Comparison of ENCODE assay signal across 26 mouse cellular contexts in genomic region chr4:32838401-32838800, GRCm38 (mm10). TPM values are rescaled to one million over a fixed set of nuclear protein-coding genes. Genes with fewer than 3 reads are reported as not detected.
A peak's percentile ranks its signal among the peaks of the same experiment; 100 is the strongest.
DNase-seq lines count a peak whose midpoint lies in the region; ATAC-seq and TF ChIP-seq lines count a peak whose summit lies in the region.
"Had no signal": no experiment of that assay in that cellular context is flagged by ENCODE, and none has a peak within 500 bp of the region (broad histone marks: within the 10 kb centered on the region; RNA-seq: fewer than 3 reads in every experiment).

No protein-coding gene starts in this region.

- no peak overlapping the region for H3K27ac ChIP-seq in midbrain, embryonic 11.5 days (ENCODE audit: low read depth, low read length)
- H3K27ac ChIP-seq in midbrain, postnatal 0 days (ENCODE audit: low read depth, low read length) = no peak overlapping the region
- 0 out of 2 replicates have a peak overlapping the region, but pooled peaks have one; percentile 20 for H3K27ac ChIP-seq in midbrain, embryonic 14.5 days (replicated peaks; ENCODE audit: low read depth, low read length)
- no peak overlapping the region for H3K27ac ChIP-seq in midbrain, embryonic 15.5 days
- H3K27ac ChIP-seq: embryonic facial prominence, embryonic 12.5 days; embryonic facial prominence, embryonic 15.5 days; gastrocnemius, adult 2 months; hindbrain, embryonic 14.5 days; hindbrain, postnatal 0 days had no signal

- no peak for TF ChIP-seq CTCF in midbrain, postnatal 0 days (IDR thresholded peaks at IDR 0.05)

- peak; percentile 66 for DNase-seq in adrenal gland, adult 8-10 months
- DNase-seq in adrenal gland, adult 18-20 months (ENCODE audit: low spot score in 2 of 2) = no peak
- DNase-seq in midbrain, embryonic 11.5 days (ENCODE audit: low spot score, missing footprints) = peak; percentile 82
- no peak for DNase-seq in midbrain, postnatal 0 days (ENCODE audit: low spot score)
- DNase-seq in midbrain, embryonic 14.5 days = no peak
- DNase-seq in left cerebral cortex, adult 11 months (ENCODE audit: low spot score) = no peak
- DNase-seq: B cell, adult 2 months; cerebellum, adult 11 months; cerebellum, adult 2 months; cerebellum, adult 9-11 months; cerebellum, postnatal 25 days; forebrain, postnatal 0 days; gastrocnemius, adult 2 months; gastrocnemius, postnatal 14 days; heart, adult 11 months had no signal

- WGBS in midbrain, embryonic 11.5 days = 65% methylated on average over 3 of the region's 3 CpGs
- WGBS in midbrain, postnatal 0 days = 38% methylated on average over 3 of the region's 3 CpGs
- WGBS in midbrain, embryonic 14.5 days = 30% methylated on average over 3 of the region's 3 CpGs
- WGBS in midbrain, embryonic 15.5 days = 55% methylated on average over 3 of the region's 3 CpGs

- H3K4me3 ChIP-seq in midbrain, embryonic 11.5 days (ENCODE audit: low read depth, low read length) = no peak overlapping the region
- H3K4me3 ChIP-seq in midbrain, postnatal 0 days (ENCODE audit: low read depth, low read length) = no peak overlapping the region
- no peak overlapping the region for H3K4me3 ChIP-seq in midbrain, embryonic 14.5 days (replicated peaks; ENCODE audit: low read depth, low read length)
- no peak overlapping the region for H3K4me3 ChIP-seq in midbrain, embryonic 15.5 days
- H3K4me3 ChIP-seq: embryonic facial prominence, embryonic 12.5 days; embryonic facial prominence, embryonic 15.5 days; gastrocnemius, adult 2 months had no signal

- H3K9me3 ChIP-seq in midbrain, embryonic 11.5 days (ENCODE audit: control insufficient read depth, low read length) = no peaks in the 10 kb centered on the region
- H3K9me3 ChIP-seq in midbrain, postnatal 0 days (ENCODE audit: low read length) = no peaks in the 10 kb centered on the region
- no peaks in the 10 kb centered on the region for H3K9me3 ChIP-seq in midbrain, embryonic 14.5 days (ENCODE audit: control insufficient read depth, low read length)
- no peaks in the 10 kb centered on the region for H3K9me3 ChIP-seq in midbrain, embryonic 15.5 days
- H3K9me3 ChIP-seq: embryonic facial prominence, embryonic 12.5 days; embryonic facial prominence, embryonic 15.5 days; G1E had no signal

- no peak overlapping the region for H3K4me2 ChIP-seq in midbrain, embryonic 11.5 days
- no peak overlapping the region for H3K4me2 ChIP-seq in midbrain, postnatal 0 days (ENCODE audit: low read depth, low read length, poor library complexity, severe bottlenecking)
- H3K4me2 ChIP-seq in midbrain, embryonic 14.5 days (ENCODE audit: low read length) = no peak overlapping the region
- no peak overlapping the region for H3K4me2 ChIP-seq in midbrain, embryonic 15.5 days
- H3K4me2 ChIP-seq: embryonic facial prominence, embryonic 12.5 days; embryonic facial prominence, embryonic 15.5 days; heart, embryonic 11.5 days; hindbrain, embryonic 14.5 days had no signal

- peak; percentile 43; the same call in 1 of the 2 replicates for ATAC-seq in midbrain, embryonic 11.5 days (ENCODE audit: low FRiP score)
- no peak for ATAC-seq in midbrain, postnatal 0 days (ENCODE audit: low FRiP score)
- ATAC-seq in midbrain, embryonic 14.5 days (ENCODE audit: low FRiP score, low TSS enrichment) = no peak
- ATAC-seq in midbrain, embryonic 15.5 days (replicated peaks) = no peak
- ATAC-seq: forebrain, embryonic 14.5 days; forebrain, postnatal 0 days; hindbrain, postnatal 0 days; inflammation-experienced regulatory T-cells, adult 6 months; Patski had no signal

- H3K27me3 ChIP-seq in midbrain, embryonic 11.5 days (ENCODE audit: control insufficient read depth, insufficient read depth, low read length) = no peaks in the 10 kb centered on the region
- H3K27me3 ChIP-seq in midbrain, postnatal 0 days (ENCODE audit: insufficient read depth, low read length) = no peaks in the 10 kb centered on the region
- no peaks in the 10 kb centered on the region for H3K27me3 ChIP-seq in midbrain, embryonic 14.5 days (ENCODE audit: control insufficient read depth, insufficient read depth, low read length)
- H3K27me3 ChIP-seq in midbrain, embryonic 15.5 days (replicated peaks) = no peaks in the 10 kb centered on the region
- H3K27me3 ChIP-seq: CH12.LX; embryonic facial prominence, embryonic 12.5 days; embryonic facial prominence, embryonic 15.5 days; Patski had no signal

- peaks cover 15% of the 10 kb centered on the region for H3K4me1 ChIP-seq in midbrain, embryonic 11.5 days (ENCODE audit: control insufficient read depth, insufficient read depth, low read length)
- H3K4me1 ChIP-seq in midbrain, postnatal 0 days (ENCODE audit: insufficient read depth, low read length) = no peaks in the 10 kb centered on the region
- peaks cover 13% of the 10 kb centered on the region; the same call in 1 of the 2 replicates for H3K4me1 ChIP-seq in midbrain, embryonic 14.5 days (ENCODE audit: control insufficient read depth, insufficient read depth, low read length)
- peaks cover 12% of the 10 kb centered on the region for H3K4me1 ChIP-seq in midbrain, embryonic 15.5 days
- H3K4me1 ChIP-seq: embryonic facial prominence, embryonic 12.5 days; embryonic facial prominence, embryonic 15.5 days had no signal

- H3K36me3 ChIP-seq in midbrain, embryonic 11.5 days (ENCODE audit: control insufficient read depth, insufficient read depth, low read length) = peaks cover 3% of the 10 kb centered on the region; the same call in 1 of the 2 replicates
- H3K36me3 ChIP-seq in midbrain, postnatal 0 days (ENCODE audit: insufficient read depth, low read length) = no peaks in the 10 kb centered on the region
- no peaks in the 10 kb centered on the region for H3K36me3 ChIP-seq in midbrain, embryonic 14.5 days (ENCODE audit: control insufficient read depth, insufficient read depth, low read length)
- H3K36me3 ChIP-seq in midbrain, embryonic 15.5 days (replicated peaks) = 0 out of 2 replicates have a peak, but pooled peaks cover 3% of the 10 kb centered on the region
- H3K36me3 ChIP-seq: embryonic facial prominence, embryonic 12.5 days; embryonic facial prominence, embryonic 15.5 days; G1E had no signal

- no peak overlapping the region for H3K9ac ChIP-seq in midbrain, embryonic 11.5 days (ENCODE audit: low read length)
- H3K9ac ChIP-seq in midbrain, postnatal 0 days (replicated peaks; ENCODE audit: low read length, poor library complexity, severe bottlenecking) = no peak overlapping the region
- no peak overlapping the region for H3K9ac ChIP-seq in midbrain, embryonic 14.5 days (replicated peaks; ENCODE audit: low read length)
- H3K9ac ChIP-seq in midbrain, embryonic 15.5 days = no peak overlapping the region
- H3K9ac ChIP-seq: embryonic facial prominence, embryonic 12.5 days; embryonic facial prominence, embryonic 15.5 days; forebrain, postnatal 0 days; hindbrain, embryonic 14.5 days had no signal

RNA-seq across cellular contexts. Expression of gene Lyrm2, which starts 38.3 kb away (rescaled TPM):
- 10 to 100 TPM; 38.9 to 49.3 (median 46.3) TPM for total RNA-seq in adrenal gland, adult 8-10 months (2022)
- total RNA-seq in adrenal gland, adult 18-20 months (2021) = 10 to 100 TPM; 31.8 to 36.5 TPM
- 169 and 175 TPM in 2 replicates for polyA plus RNA-seq in midbrain, embryonic 11.5 days (2014; fragmentation: Nextera tagmentation; extraction: Ambion mirVana)
- 27.3 and 82.4 TPM in 2 replicates for total RNA-seq in midbrain, postnatal 0 days (2014; rRNA removed)
- 115 and 117 TPM in 2 replicates for polyA plus RNA-seq in midbrain, postnatal 0 days (2015; fragmentation: Nextera tagmentation; extraction: Ambion mirVana)
- polyA plus RNA-seq in midbrain, embryonic 14.5 days (2014; fragmentation: Nextera tagmentation; extraction: Ambion mirVana) = 129 and 139 TPM in 2 replicates
- polyA plus RNA-seq in midbrain, embryonic 15.5 days (2015; fragmentation: Nextera tagmentation; extraction: Ambion mirVana) = 115 and 124 TPM in 2 replicates

Comparison
In these comparisons a context has a peak if more than half of its experiments do, and no peak if none do; other contexts are left out.
1. DNase-seq: peak in adrenal gland, adult 8-10 months (single experiment) and midbrain, embryonic 11.5 days (single experiment); none in adrenal gland, adult 18-20 months (0 of 2), midbrain, postnatal 0 days (single experiment), midbrain, embryonic 14.5 days (single experiment) and left cerebral cortex, adult 11 months (single experiment).